Mouse (Mus musculus) spleen, adult 2 months (tissue): ENCODE measurements around the gene Gm48551.

Experiments
- CTCF ChIP-seq: fragments of 200-500 bp; IDR thresholded peaks from 2 replicates; pipeline ENCODE4 v1.5.1; 2011; ENCODE audit warnings: mild to moderate bottlenecking, inconsistent platforms; ENCODE audit not compliant: insufficient read depth, insufficient read length, insufficient replicate concordance; ENCODE audit errors: extremely low read depth
- POLR2A ChIP-seq: fragments of 200-500 bp; IDR thresholded peaks from 2 replicates; pipeline ENCODE4 v1.6.1; 2011; ENCODE audit warnings: low read depth, low read length, inconsistent platforms

- TF ChIP-seq POLR2A = no peak
- TF ChIP-seq CTCF = peak; percentile 88; the same call in 1 of the 2 replicates
Measured at GRCm38 (mm10) chr10:81395127-81395526, 10.9 kb downstream of the Gm48551 start.
